ENCODE assay signal across 20 mouse cellular contexts in genomic region chr4:37727414-37727813, GRCm38 (mm10).
"Had no signal": no experiment of that assay in that cellular context is flagged by ENCODE, and none has a peak within 500 bp of the region (broad histone marks: within the 10 kb centered on the region; RNA-seq: fewer than 3 reads in every experiment).

No protein-coding gene starts in this region.

- H3K27ac ChIP-seq: layer of hippocampus, adult 2 months; limb, embryonic 13.5 days; liver, embryonic 13.5 days; midbrain, embryonic 12.5 days; midbrain, embryonic 15.5 days; neural tube, embryonic 13.5 days; stomach, embryonic 15.5 days had no signal

- H3K4me3 ChIP-seq: layer of hippocampus, adult 2 months; limb, embryonic 13.5 days; liver, embryonic 13.5 days; midbrain, embryonic 12.5 days; midbrain, embryonic 15.5 days; myocyte; neural tube, embryonic 13.5 days; stomach, embryonic 15.5 days had no signal

- ATAC-seq: midbrain, embryonic 15.5 days had no signal

- H3K4me1 ChIP-seq: limb, embryonic 13.5 days; liver, embryonic 13.5 days; midbrain, embryonic 12.5 days; midbrain, embryonic 15.5 days; neural tube, embryonic 13.5 days; stomach, embryonic 15.5 days had no signal

- DNase-seq: kidney, adult 18-20 months; kidney, adult 9 months; kidney, postnatal 14 days; layer of hippocampus, adult 9-11 months; liver; liver, embryonic 13.5 days; lung, adult 2 months; lung, postnatal 14 days; lung, postnatal 4 days; retina, postnatal 1 day; right cerebral cortex, postnatal 25 days; spleen, adult 18-20 months; thymus, postnatal 36 days had no signal

- H3K36me3 ChIP-seq: limb, embryonic 13.5 days; liver, embryonic 13.5 days; midbrain, embryonic 12.5 days; midbrain, embryonic 15.5 days; neural tube, embryonic 13.5 days; stomach, embryonic 15.5 days had no signal

- H3K4me2 ChIP-seq: limb, embryonic 13.5 days; liver, embryonic 13.5 days; midbrain, embryonic 12.5 days; midbrain, embryonic 15.5 days; neural tube, embryonic 13.5 days; stomach, embryonic 15.5 days had no signal

- H3K9me3 ChIP-seq: limb, embryonic 13.5 days; liver, embryonic 13.5 days; midbrain, embryonic 12.5 days; midbrain, embryonic 15.5 days; stomach, embryonic 15.5 days had no signal

- H3K27me3 ChIP-seq: limb, embryonic 13.5 days; liver, embryonic 13.5 days; midbrain, embryonic 12.5 days; midbrain, embryonic 15.5 days; neural tube, embryonic 13.5 days; stomach, embryonic 15.5 days had no signal

- H3K9ac ChIP-seq: limb, embryonic 13.5 days; liver, embryonic 13.5 days; midbrain, embryonic 12.5 days; midbrain, embryonic 15.5 days; neural tube, embryonic 13.5 days; stomach, embryonic 15.5 days had no signal
